Mouse (Mus musculus): ENCODE data around the gene Fsd1. TPM values are rescaled to one million over a fixed set of nuclear protein-coding genes. Genes with fewer than 3 reads are reported as not detected.
"Not testable (repeated sequence)": the region's sequence is repeated elsewhere in the genome, so short reads cannot be mapped to it uniquely, and the experiment has no call there.

Gene Fsd1
- under 1 TPM in 1 of 2 experiments, not detected in 1; 0.32 TPM for total RNA-seq (2021)
- long read RNA-seq, experiment 1: 0 reads
- long read RNA-seq, experiment 2: 0 reads

DNA sequence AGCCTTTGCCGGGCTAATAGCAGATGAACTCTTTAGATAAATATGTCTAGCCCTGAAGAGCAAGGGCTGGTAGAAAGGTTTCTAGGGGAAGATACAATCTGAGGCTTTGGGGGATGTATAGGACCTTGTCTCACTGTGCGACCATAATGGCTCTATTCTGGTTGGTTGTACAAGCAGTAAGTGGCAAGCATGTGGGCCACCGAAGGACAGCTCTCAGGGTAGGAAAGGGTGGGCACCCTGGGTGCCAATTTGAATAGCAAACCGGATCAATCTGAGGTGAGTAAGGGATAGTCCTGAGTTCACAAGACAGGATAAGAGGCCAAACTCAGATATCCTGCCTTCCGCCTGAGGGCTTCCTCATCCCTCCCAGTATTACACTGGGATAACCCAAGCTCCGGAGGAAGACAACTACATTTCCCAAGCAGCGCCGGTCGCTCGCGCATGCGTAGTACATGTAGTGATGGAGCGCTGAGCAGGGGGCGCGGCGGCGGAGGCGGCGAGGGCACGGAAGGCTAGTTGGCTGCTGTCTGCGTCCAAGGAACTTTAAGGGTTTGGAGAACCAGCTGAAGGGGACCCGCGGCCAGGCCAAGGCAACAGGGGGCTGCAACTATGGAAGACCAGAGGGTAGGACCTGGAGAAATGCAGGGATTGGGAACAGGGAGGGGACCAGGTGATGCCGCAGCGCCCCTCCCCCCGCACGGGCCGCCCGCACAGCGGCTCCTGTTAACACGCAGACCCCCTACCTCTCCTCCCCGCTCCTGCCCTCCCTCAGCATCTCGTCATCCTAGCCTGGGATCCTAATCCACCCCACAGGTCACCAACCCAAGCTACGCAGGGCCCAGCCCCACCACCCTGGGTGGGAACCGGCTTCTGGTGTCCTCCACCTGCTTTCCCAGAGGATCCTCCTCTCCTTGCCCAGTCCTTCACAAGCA, at the start of gene Fsd1:
Gene Fsd1 (plus strand): TSS at position 480 of the 932 bp plus-strand sequence.
- DNase-seq (ENCODE audit: low spot score in 2 of 2): no peak

DNA sequence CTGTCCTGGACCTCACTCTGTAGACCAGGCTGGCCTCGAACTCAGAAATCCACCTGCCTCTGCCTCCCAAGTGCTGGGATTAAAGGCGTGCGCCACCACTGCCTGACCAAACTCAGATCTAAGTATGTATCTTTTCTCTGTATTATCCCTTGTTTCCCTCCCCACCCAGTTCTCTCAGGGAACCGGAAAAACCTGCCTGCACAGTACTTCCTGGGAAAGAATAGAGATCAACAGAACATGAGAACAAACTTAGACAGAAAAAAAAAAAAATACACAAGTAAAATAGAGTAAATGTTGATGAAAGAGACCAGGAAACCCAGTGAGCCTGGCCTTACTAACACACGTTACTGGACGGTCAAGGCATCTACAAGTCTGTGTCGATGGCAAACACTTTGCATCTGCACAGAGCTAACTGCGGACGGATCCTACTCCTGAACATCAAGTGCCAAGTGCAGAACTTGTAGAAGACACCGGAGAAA, 41.9 kb upstream of the Fsd1 start:
- DNase-seq (ENCODE audit: low spot score in 2 of 2): not testable (repeated sequence)

DNA sequence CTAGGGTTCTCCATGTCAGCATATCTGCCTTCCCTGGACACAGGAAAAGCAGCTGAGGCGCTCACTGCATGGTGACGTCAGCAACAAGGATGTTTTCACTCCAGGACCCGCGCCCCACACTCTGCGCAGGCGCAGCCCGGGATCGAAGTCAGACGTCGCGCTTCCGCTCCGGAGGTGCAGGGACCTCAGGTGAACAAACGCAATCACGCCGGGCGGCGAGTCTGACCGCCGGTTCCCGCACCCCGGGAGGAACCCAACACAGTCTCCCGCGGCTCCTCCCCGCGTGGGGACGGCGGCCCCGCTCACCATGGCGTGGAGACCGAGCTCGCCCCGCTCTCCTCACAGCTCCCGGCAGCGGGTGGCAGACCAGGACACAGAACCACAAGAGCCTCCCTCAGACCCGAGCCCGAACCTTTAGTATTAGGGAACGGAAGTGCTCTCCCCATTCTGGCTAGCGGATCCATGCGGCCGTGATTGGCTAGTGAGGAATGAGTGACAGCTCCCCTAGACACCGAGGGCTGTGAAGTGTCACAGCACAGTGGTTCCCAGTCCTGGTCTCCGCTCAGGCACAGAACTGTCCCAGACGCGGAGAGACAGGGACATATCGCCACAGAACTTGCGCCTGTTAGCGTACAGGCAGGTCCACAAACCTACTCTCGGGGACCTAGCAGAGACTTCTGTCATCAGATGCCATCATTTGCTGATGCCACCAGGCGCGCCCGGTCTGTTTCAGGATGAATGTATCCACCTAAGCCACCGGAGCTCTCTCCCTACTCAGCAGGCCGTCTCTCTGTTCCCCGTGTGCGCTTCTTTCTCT, 41.2 kb upstream of the Fsd1 start:
- peak; percentile 71 to 89 for DNase-seq (ENCODE audit: low spot score in 2 of 2)

DNA sequence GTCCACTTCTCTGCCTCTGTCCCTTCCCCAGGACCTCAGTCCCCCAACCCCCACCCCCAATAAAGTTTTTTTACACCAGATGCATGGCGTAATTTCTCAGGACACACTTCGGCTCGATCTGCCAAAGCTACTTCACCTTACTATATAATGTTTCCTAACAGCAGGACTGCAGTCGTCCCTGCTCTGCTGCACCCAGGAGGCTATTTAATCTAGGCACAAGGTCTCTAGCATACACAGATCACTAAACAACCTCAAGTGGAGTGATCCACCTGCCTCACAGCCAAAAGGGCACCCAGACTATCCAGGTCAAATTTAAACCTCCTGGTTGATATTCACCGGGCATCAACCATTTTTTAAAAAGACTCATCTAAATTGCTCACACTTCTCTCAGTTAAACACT, 40.6 kb upstream of the Fsd1 start:
- DNase-seq (ENCODE audit: low spot score in 2 of 2): no peak

DNA sequence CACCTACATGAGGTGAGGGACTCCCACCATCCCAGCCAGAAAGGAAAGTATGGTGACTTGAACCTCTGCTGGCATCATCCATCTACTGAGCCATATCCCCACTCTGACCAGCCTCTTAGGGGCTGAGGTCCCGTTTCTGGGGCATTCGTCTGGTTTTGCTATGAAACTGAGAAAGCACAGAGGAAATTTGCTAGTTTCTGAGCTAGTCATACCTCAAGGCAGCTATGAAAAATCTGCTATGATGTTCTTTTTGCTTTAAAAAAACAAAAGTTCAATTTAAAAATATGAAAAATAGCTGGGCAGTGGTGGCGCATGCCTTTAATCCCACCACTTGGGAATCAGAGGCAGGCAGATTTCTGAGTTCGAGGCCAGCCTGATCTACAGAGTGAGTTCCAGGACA, 37.7 kb upstream of the Fsd1 start:
- no peak for DNase-seq (ENCODE audit: low spot score in 2 of 2)

DNA sequence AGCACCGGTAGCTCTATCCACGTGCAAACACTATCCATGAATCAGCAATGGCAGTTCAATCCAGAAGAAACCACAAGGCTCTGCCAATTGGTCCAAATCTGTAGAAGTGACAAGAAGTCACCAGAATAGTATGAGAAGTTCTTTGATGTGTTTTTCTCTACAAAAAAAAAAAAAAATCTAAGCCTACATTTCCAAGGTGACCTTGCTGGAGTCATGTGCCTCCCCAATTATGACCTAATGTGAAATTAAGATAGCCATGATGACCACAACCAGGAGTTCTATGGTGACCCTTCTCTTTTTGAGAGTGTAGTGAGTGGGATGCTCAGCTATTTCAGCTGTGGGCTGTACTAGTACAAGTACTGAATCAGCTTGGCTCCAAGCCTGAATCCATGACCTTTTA, 36.9 kb upstream of the Fsd1 start, which contains the start of gene Zfp119b:
Gene Zfp119b (minus strand): TSS at position 101 of the 400 bp plus-strand sequence.
- no peak for DNase-seq (ENCODE audit: low spot score in 2 of 2)

DNA sequence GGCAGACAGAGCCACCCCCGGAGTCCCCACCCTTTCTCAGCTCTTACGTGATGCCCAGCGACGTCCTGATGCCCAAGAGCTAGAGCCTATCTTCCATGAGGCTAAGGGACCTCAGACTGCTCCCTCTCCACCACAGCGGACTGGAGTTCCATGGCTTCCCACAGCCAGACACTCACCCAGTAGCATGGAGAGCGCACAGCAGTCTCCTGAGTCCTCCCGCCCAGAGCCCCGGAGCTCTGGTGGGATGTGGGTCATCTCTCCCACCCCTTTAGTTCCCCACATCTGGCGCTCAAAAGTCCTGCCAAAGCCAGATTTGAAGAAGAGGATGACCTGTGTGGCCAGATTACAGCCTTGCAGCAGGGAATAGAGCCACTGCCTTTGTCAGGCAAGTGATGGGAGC, 35.7 kb upstream of the Fsd1 start:
- no peak for DNase-seq (ENCODE audit: low spot score in 2 of 2)

DNA sequence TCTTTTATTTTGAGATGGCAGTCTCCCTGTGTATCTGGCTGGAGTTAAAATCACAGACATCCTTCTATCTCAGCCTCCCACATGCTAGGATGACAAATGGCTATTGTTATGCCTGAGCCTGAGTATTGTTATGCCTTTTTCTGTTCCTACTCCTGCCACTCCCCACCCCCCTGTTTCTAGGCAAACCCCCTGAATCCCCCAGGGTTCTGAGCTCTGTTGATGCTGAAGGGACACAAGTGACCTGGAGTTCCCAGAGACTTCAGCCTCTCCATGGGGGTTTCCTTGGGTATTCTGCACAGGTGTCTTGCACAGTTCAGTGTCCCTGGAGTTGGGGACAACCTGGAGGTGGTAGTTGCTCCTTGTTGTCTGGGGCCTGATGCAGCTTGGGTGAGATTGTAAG, 34.3 kb upstream of the Fsd1 start:
- DNase-seq (ENCODE audit: low spot score in 2 of 2): no peak

DNA sequence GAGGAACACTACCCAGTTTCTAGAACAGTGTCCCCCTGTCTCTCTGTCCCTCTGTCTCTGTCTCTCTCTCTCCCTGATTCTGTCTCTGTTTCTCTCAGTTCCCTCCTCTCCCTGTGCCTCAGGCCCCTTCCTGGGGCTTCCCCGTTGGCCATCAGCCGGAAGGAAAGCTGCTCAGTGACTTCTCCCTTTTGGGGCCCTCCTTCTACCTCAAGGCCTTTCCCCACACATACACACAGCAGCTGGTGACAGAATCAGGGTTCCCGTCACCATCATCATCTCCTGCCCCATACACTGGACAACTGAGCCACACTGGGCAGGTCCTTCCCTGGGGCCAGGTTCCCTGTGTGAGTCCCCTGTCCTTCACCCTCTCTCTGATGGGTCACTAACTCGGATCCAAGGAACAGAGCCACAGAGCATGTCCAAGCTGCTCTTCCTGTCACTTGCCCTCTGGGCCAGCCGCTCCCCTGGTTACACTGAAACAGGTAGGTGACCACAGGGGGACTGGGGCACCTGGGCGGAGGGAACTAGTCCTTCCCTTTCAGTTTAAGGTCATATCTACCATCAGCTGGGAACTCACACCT, 33.8 kb upstream of the Fsd1 start, which contains the start of gene Ebi3:
Gene Ebi3 (plus strand): TSS at position 194 of the 581 bp plus-strand sequence.
- DNase-seq (ENCODE audit: low spot score in 2 of 2): no peak

DNA sequence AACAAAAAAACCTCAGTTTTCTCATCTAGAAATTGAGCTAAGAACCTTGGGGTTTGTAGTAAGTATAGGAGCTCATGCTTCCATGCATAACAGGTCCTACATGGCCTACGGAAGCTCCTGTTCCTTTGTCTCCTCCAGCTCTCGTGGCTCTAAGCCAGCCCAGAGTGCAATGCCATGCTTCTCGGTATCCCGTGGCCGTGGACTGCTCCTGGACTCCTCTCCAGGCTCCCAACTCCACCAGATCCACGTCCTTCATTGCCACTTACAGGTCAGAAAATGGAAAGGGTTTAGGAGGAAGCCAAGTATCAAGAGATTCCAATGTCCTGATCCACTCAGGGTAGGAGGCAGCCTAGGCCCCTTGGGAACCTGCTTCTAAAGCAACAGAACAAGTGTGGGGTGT, 32.6 kb upstream of the Fsd1 start:
- DNase-seq (ENCODE audit: low spot score in 2 of 2): no peak

DNA sequence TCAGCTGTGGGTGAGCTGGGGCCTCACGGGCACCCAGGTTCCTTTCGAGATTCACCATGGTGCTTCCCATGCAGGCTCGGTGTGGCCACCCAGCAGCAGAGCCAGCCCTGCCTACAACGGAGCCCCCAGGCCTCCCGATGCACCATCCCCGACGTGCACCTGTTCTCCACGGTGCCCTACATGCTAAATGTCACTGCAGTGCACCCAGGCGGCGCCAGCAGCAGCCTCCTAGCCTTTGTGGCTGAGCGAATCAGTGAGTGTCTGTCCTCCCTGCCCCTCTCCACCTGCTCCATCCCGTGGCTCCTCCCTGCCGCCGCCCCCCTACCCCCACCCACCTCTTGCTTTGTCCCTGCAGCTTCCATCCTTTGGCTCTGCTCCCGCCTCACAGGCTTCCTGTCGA, 32.1 kb upstream of the Fsd1 start:
- no peak for DNase-seq (ENCODE audit: low spot score in 2 of 2)

DNA sequence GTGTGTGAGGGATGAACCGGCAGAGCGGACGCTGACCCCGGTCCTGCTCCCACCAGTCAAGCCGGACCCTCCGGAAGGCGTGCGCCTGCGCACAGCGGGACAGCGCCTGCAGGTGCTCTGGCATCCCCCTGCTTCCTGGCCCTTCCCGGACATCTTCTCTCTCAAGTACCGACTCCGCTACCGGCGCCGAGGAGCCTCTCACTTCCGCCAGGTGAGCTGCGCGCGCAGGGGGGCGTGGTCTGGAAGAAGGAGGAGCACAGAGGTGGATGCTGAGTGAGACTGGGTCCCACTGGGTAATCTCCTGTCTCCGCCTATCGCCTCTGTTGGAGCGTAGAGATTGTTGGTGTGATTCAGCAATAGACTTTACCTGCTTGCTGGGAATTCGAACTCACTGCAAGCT, 30.2 kb upstream of the Fsd1 start:
- peak; percentile 20 to 26 for DNase-seq (ENCODE audit: low spot score in 2 of 2)

DNA sequence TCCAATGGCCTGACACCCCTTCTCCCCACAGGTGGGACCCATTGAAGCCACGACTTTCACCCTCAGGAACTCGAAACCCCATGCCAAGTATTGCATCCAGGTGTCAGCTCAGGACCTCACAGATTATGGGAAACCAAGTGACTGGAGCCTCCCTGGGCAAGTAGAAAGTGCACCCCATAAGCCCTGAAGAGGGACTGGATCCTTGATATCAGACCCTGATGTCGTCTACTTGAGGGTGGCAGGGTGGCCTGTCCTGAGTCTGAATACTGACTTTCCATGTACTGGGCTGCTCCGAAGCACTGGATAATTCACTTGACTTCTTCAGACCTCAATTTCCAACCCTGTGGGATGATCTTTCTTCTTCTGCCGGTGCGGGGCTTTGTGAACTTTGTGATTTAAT, 29.7 kb upstream of the Fsd1 start:
- DNase-seq (ENCODE audit: low spot score in 2 of 2): peak; percentile 6 to 12

DNA sequence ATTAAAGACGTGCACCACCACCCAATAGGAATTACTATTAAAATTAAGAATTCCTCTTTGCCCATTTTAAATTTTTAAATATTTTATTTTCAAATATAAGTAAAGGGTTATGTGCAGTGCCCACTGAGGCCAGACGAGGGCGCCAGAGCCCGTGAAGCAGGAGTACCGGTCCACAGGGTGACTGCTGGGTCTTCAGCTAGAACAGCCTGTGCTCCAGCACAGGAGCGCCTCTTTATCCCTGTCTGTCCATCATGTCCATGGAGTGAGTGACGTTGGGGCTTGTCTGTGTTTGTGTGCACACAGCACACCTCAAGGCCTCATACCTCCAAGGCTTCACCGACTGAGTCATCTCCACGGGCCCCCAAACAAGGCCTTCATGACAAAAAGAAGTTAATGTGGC, 29.1 kb upstream of the Fsd1 start:
- peak; percentile 50 to 75 for DNase-seq (ENCODE audit: low spot score in 2 of 2)

DNA sequence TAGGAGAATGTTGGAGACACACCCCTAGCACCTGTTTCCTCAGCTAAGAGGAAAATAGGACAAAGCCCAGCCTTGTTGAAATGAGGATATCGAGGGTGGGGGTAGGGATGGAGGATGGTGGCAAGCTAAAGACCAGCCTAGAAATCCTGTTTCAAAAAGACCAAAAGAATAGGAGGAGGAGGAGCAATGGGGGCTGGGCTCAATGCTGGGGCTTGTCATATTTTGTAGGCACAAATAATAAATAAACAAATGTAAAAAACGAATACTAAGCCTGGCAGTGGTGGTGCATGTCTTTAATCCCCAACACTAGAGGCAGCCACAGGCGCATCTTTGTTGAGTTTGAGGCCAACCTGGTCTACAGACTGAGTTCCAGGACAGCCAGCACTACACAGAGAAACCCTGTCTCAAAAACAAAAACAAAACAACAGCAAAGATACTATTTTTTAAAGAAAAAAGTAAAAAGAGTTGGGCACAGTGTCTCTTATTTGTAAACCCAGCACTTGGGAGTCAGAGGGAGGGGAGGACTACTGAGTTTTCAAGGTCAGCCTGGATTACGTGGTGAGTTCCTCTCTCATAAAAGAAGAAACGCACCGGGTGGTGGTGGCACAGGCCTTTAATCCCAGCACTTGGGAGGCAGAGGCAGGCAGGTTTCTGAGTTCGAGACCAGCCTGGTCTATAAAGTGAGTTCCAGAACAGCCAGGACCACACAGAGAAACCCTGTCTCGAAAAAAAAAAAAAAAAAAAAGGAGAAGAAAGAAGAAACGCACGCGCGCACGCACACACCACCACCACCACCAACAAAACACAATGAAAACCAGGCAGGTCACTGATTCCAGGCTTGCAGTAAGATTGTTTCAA, 28.4 kb upstream of the Fsd1 start:
- peak in 1 of 2 experiments; percentile 15 for DNase-seq (ENCODE audit: low spot score in 2 of 2)

DNA sequence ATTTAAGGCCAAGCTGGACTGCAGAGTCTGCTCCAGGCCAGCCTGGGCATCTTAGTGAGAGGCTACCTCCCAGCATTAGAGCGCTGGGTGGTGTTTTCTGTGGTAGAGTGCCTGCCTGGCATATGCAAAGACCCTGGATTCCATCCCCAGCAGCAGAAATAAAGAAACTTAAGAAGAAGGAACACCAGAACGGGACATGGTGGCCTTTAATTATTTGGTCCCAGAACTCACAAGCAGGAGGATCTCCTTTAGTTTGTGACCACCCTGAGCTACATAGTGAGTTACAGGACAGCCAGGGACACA, 27.8 kb upstream of the Fsd1 start:
- DNase-seq (ENCODE audit: low spot score in 2 of 2): peak in 1 of 2 experiments; percentile 14

DNA sequence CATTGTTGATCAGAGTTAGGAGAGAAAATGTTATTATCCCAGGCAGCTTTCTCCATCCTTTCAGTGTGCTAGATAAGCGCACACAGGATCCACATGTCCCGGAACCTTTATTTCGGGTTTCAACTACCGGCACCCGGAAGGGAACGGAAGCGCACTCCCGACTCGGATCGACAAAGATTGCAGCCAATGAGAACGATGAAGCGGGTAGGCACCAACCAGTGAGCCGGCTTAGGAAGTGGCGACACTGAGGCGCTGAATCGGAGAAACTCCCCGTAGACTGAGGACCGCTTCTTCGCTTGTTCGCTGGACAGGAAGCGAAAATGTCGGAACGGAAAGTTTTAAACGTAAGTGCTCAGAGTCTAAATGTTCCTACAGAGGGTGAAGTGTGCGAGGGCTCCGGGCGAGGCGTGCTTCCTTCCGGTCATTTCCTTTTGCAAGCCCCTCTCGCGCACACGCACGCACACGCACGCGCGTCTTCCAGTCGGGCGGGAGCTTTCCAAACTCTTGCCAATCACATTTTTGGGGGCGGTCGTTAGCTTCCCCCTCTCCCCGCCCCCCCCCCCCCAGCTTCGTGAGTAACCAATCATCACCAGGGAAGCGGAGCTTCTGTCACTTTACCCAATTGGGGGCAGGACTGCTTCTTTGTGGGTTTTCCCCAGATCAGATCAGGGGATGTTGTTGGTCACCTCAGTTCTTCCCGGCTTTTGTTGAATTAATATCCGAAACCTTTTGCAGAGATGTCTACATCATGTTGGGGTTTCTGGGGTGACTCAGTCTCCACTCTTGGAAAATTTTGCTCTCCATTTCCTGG, 27.2 kb upstream of the Fsd1 start, which contains the start of gene Yju2:
Gene Yju2 (plus strand): TSS at position 182 of the 811 bp plus-strand sequence.
- peak; percentile 78 to 90 for DNase-seq (ENCODE audit: low spot score in 2 of 2)

DNA sequence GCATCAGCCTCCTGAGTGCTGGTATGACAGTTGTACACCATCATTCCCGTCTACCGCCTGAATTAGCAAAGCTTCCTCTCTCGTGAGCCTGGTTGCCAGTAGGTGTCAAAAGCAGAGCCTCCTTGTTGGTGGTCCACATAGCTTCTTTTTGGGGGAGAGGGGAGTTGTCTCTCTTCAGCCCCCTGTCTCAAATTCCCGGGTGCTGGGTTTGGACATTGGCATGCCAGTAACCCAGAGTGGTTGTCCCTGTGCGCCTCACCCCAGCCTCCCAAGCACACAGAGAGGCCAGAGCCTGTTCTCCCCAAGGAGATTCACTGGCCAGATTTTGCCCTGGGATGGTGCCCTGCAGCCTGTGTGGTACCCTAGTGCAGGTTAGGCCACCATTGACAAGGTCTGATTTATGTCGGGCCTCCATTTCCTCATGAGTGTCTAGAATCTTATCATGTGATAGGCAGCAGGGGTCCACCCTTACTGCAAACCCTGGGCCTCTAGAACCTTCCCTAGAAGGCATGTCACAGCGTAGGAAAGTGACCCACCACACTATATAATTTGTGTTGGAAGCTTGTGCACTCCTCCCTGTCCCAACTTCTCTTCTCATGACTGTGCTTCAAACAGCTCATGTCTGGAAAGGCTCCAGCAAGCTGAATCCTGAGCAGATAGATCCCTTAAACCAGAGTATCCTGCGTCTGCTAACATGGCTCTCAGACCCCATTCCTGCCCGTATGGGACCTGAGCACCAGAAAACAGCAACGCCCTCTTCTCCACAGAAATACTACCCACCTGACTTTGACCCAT, 26.2 kb upstream of the Fsd1 start:
- DNase-seq (ENCODE audit: low spot score in 2 of 2): peak in 1 of 2 experiments; percentile 16

DNA sequence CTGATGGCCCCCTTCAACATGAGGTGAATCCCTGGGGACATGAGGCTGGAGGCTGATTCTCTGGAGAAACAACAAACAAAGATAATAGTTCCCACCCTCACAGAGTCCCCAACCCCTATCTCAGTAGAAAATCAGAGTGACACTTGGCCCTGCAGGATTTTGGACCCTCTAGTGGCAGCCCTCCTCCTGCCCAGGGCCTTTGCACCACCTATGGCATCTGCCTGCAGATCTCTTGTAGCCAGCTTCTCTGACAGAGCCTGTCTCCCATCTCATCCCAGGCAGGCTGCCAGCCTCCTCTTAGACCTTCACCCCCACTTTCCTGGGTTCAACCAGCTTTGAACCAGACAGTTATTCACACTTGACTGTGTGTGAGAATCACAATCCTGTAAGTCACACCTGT, 25.5 kb upstream of the Fsd1 start:
- DNase-seq (ENCODE audit: low spot score in 2 of 2): peak in 1 of 2 experiments; percentile 15

Data from gastrocnemius, postnatal 4 days (tissue).